Mouse (Mus musculus) liver, postnatal 0 days (tissue): ENCODE results near the gene Diras2. TPM values are rescaled to one million over a fixed set of nuclear protein-coding genes. Genes with fewer than 3 reads are reported as not detected.

Experiments used
- ATAC-seq: fragments of 200-750 bp; cut with Nextera tagmentation; 2 replicates; pipeline ENCODE4 v1.8.0; 2017; ENCODE audit warnings: mild to moderate bottlenecking, moderate library complexity
- DNase-seq: peaks from one replicate; pipeline ENCODE4 v3.0.0-alpha.2; 2016
- H3K27ac ChIP-seq: fragments of 300-500 bp; sonication (generic); 2 replicates; pipeline ENCODE4 v1.5.1; 2014; ENCODE audit warnings: antibody characterized with exemption, moderate library complexity, mild to moderate bottlenecking, low read depth
- H3K27me3 ChIP-seq: fragments of 300-500 bp; sonication (generic); 2 replicates; pipeline ENCODE4 v1.6.1; 2014; ENCODE audit warnings: low read length, control low read depth, mixed read lengths; ENCODE audit not compliant: insufficient read depth
- H3K36me3 ChIP-seq: fragments of 300-500 bp; sonication (generic); replicated peaks from 2 replicates; pipeline ENCODE4 v1.6.1; 2014; ENCODE audit warnings: mild to moderate bottlenecking, control low read depth, low read length, moderate library complexity, mixed read lengths; ENCODE audit not compliant: insufficient read depth
- H3K4me1 ChIP-seq: fragments of 300-500 bp; sonication (generic); 2 replicates; pipeline ENCODE4 v1.6.1; 2014; ENCODE audit warnings: antibody characterized with exemption, mild to moderate bottlenecking, control low read depth; ENCODE audit not compliant: insufficient read depth
- H3K4me2 ChIP-seq: fragments of 300-500 bp; sonication (generic); 2 replicates; pipeline ENCODE4 v1.6.1; 2014; ENCODE audit warnings: low read depth, mild to moderate bottlenecking, low read length, moderate library complexity, mixed read lengths
- H3K4me3 ChIP-seq: fragments of 300-500 bp; sonication (generic); 2 replicates; pipeline ENCODE4 v1.5.1; 2014; ENCODE audit warnings: low read depth, low read length
- H3K9ac ChIP-seq: fragments of 300-500 bp; sonication (generic); replicated peaks from 2 replicates; pipeline ENCODE4 v1.6.1; 2014; ENCODE audit warnings: mild to moderate bottlenecking, moderate library complexity
- H3K9me3 ChIP-seq: fragments of 300-500 bp; sonication (generic); 2 replicates; pipeline ENCODE4 v1.6.1; 2016; ENCODE audit warnings: mild to moderate bottlenecking, control low read depth, low read length, mixed read lengths
- CTCF ChIP-seq: sonication (generic); IDR thresholded peaks from 2 replicates; pipeline ENCODE4 v1.5.1; 2016; ENCODE audit warnings: antibody characterized with exemption, low read depth
- EP300 ChIP-seq: IDR thresholded peaks from 2 replicates; pipeline ENCODE4 v1.6.1; 2016; ENCODE audit warnings: antibody characterized with exemption, low read depth, mild to moderate bottlenecking
- WGBS: fragments of 180-500 bp; shearing (Covaris S2); extraction: QIAGEN DNeasy Blood & Tissue Kit; methylation state at CpG from one replicate; pipeline ENCODE4 v1.1.7; 2014; ENCODE audit not compliant: insufficient replicate concordance; 5-methylcytosine and 5-hydroxymethylcytosine counted together
- polyA plus RNA-seq: library from polyadenylated mRNA; unstranded; fragments of >200 nt; fragmentation: Nextera tagmentation; extraction: Ambion mirVana; gene quantifications from 2 replicates; pipeline ENCODE4 v1.2.1, GENCODE M21; 2015

Gene Diras2
- polyA plus RNA-seq, 1 experiment from 2014 or later = 0.12 TPM

DNA sequence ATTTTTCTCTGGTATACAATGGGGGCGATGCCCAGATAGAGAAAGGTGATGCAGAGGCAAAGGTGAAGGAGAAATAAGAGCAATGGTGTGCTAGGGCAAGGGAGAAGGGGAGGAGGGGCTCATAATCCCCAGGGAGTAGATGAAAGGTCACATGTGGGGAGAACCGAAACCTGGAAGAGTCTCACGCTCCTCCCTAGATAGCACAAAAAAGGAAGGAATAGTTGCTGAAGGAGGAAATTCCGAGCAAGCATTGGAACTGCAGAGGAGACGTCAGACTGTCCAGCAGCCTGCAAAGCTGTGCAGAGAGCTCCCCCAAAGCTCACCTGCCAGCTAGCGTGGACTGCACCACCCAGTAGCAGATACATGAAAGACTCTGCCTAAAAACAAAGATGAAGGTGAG is 44.4 kb upstream of the Diras2 start:
- H3K36me3 ChIP-seq = no peaks in the 10 kb centered on the region
- no peaks in the 10 kb centered on the region for H3K27me3 ChIP-seq
- 0 out of 2 replicates have a peak overlapping the region, but pooled peaks have one; percentile 6 for H3K27ac ChIP-seq
- no peak for ATAC-seq
- H3K4me3 ChIP-seq = no peak overlapping the region
- no peak overlapping the region for H3K4me2 ChIP-seq
- H3K4me1 ChIP-seq = peaks cover 15% of the 10 kb centered on the region
- H3K9me3 ChIP-seq = no peaks in the 10 kb centered on the region
- no peak overlapping the region for H3K9ac ChIP-seq
- 65% methylated on average over 6 of the region's 6 CpGs for WGBS
- TF ChIP-seq CTCF = no peak
- no peak for TF ChIP-seq EP300
- DNase-seq = no peak

GRCm38 (mm10) chr13:52574311-52574710 is 43.2 kb upstream of the Diras2 start:
- no peaks in the 10 kb centered on the region for H3K36me3 ChIP-seq
- no peaks in the 10 kb centered on the region for H3K9me3 ChIP-seq
- WGBS = 51% methylated on average over 2 of the region's 2 CpGs
- TF ChIP-seq CTCF (no peak), EP300 (no peak)
- no peaks in the 10 kb centered on the region for H3K27me3 ChIP-seq
- H3K27ac ChIP-seq = no peak overlapping the region
- H3K4me3 ChIP-seq = no peak overlapping the region
- peaks cover 15% of the 10 kb centered on the region for H3K4me1 ChIP-seq
- no peak for DNase-seq
- no peak overlapping the region for H3K9ac ChIP-seq
- no peak overlapping the region for H3K4me2 ChIP-seq
- no peak for ATAC-seq

GRCm38 (mm10) chr13:52572451-52573446 is 41.7 kb upstream of the Diras2 start:
- H3K27ac ChIP-seq = peak overlapping the region; percentile 93
- H3K9me3 ChIP-seq = no peaks in the 10 kb centered on the region
- H3K27me3 ChIP-seq = no peaks in the 10 kb centered on the region
- no peaks in the 10 kb centered on the region for H3K36me3 ChIP-seq
- TF ChIP-seq EP300 (peak; percentile 13; the same call in 1 of the 2 replicates), CTCF (no peak)
- H3K4me2 ChIP-seq = peak overlapping the region; percentile 47
- peak; percentile 50 for DNase-seq
- peaks cover 19% of the 10 kb centered on the region for H3K4me1 ChIP-seq
- peak; percentile 73 for ATAC-seq
- no peak overlapping the region for H3K4me3 ChIP-seq
- 40% methylated on average over 9 of the region's 9 CpGs for WGBS
- H3K9ac ChIP-seq = peak overlapping the region; percentile 16; the same call in 1 of the 2 replicates

GRCm38 (mm10) chr13:52571591-52572384 is 40.7 kb upstream of the Diras2 start:
- WGBS = 44% methylated on average over 11 of the region's 11 CpGs
- Histone ChIP-seq H3K4me2 (peak overlapping the region; percentile 47), H3K9me3 (no peaks in the 10 kb centered on the region), H3K4me3 (no peak overlapping the region), H3K27ac (peak overlapping the region; percentile 93), H3K4me1 (peaks cover 14% of the 10 kb centered on the region), H3K36me3 (no peaks in the 10 kb centered on the region), H3K9ac (peak overlapping the region; percentile 16; the same call in 1 of the 2 replicates), H3K27me3 (no peaks in the 10 kb centered on the region)
- DNase-seq (peak; percentile 33), ATAC-seq (peak; percentile 37; the same call in 1 of the 2 replicates)
- TF ChIP-seq CTCF (no peak), EP300 (no peak)

GRCm38 (mm10) chr13:52570276-52570675 is 39.2 kb upstream of the Diras2 start:
- Histone ChIP-seq H3K4me3 (no peak overlapping the region), H3K36me3 (no peaks in the 10 kb centered on the region), H3K9me3 (no peaks in the 10 kb centered on the region), H3K27me3 (no peaks in the 10 kb centered on the region), H3K9ac (no peak overlapping the region), H3K27ac (peak overlapping the region; percentile 93; the same call in 1 of the 2 replicates), H3K4me1 (peaks cover 17% of the 10 kb centered on the region), H3K4me2 (no peak overlapping the region)
- DNase-seq (no peak), ATAC-seq (no peak)
- WGBS = 89% methylated on average over 9 of the region's 9 CpGs
- TF ChIP-seq CTCF (no peak), EP300 (no peak)
